Mouse (Mus musculus) midbrain, postnatal 0 days (tissue): ENCODE measurements around the gene Gm4131. TPM values are rescaled to one million over a fixed set of nuclear protein-coding genes. Genes with fewer than 3 reads are reported as not detected.

Source experiments
- ATAC-seq: fragments of 200-750 bp; cut with Nextera tagmentation; 2 replicates; pipeline ENCODE4 v1.8.0; 2017; ENCODE audit warnings: moderate number of reproducible peaks, mild to moderate bottlenecking, moderate TSS enrichment, moderate library complexity; ENCODE audit not compliant: low FRiP score
- DNase-seq: peaks from one replicate; pipeline ENCODE4 v3.0.0-alpha.2; 2015; ENCODE audit warnings: low spot score
- H3K27ac ChIP-seq: fragments of 300-500 bp; sonication (generic); 2 replicates; pipeline ENCODE4 v1.5.1; 2014; ENCODE audit warnings: low read depth, mild to moderate bottlenecking, low read length, mixed read lengths
- H3K27me3 ChIP-seq: fragments of 300-500 bp; sonication (generic); 2 replicates; pipeline ENCODE4 v1.6.1; 2014; ENCODE audit warnings: low read length, control low read depth, mixed read lengths; ENCODE audit not compliant: insufficient read depth
- H3K36me3 ChIP-seq: fragments of 300-500 bp; sonication (generic); 2 replicates; pipeline ENCODE4 v1.6.1; 2014; ENCODE audit warnings: low read length, control low read depth, mixed read lengths; ENCODE audit not compliant: insufficient read depth
- H3K4me1 ChIP-seq: fragments of 300-500 bp; sonication (generic); 2 replicates; pipeline ENCODE4 v1.6.1; 2014; ENCODE audit warnings: mild to moderate bottlenecking, control low read depth, antibody characterized with exemption, low read length, mixed read lengths; ENCODE audit not compliant: insufficient read depth
- H3K4me2 ChIP-seq: fragments of 300-500 bp; sonication (generic); 2 replicates; pipeline ENCODE4 v1.6.1; 2014; ENCODE audit warnings: low read depth, mild to moderate bottlenecking, low read length, mixed read lengths; ENCODE audit not compliant: poor library complexity, severe bottlenecking
- H3K4me3 ChIP-seq: fragments of 300-500 bp; sonication (generic); 2 replicates; pipeline ENCODE4 v1.5.1; 2014; ENCODE audit warnings: low read depth, mild to moderate bottlenecking, low read length, moderate library complexity
- H3K9ac ChIP-seq: fragments of 300-500 bp; sonication (generic); replicated peaks from 2 replicates; pipeline ENCODE4 v1.6.1; 2014; ENCODE audit warnings: mild to moderate bottlenecking, low read length, moderate library complexity, mixed read lengths; ENCODE audit not compliant: poor library complexity, severe bottlenecking
- H3K9me3 ChIP-seq: fragments of 300-500 bp; sonication (generic); 2 replicates; pipeline ENCODE4 v1.6.1; 2016; ENCODE audit warnings: low read length, control low read depth
- CTCF ChIP-seq: IDR thresholded peaks from 2 replicates; pipeline ENCODE4 v1.5.1; 2016; ENCODE audit warnings: antibody characterized with exemption, mild to moderate bottlenecking
- whole genome bisulfite sequencing: fragments of 180-500 bp; shearing (Covaris S2); extraction: QIAGEN DNeasy Blood & Tissue Kit; methylation state at CpG from one replicate; pipeline ENCODE4 v1.1.7; 2014; 5-methylcytosine and 5-hydroxymethylcytosine counted together
- polyA plus RNA-seq: library from polyadenylated mRNA; unstranded; fragments of >200 nt; fragmentation: Nextera tagmentation; extraction: Ambion mirVana; gene quantifications from 2 replicates; pipeline ENCODE4 v1.2.1, GENCODE M21; 2015
- total RNA-seq: library from RNA; depleted of rRNA; stranded (reverse); fragments of >200 nt; gene quantifications from 2 replicates; pipeline ENCODE4 v1.2.3, GENCODE M21; 2014

Gene Gm4131
- total and polyA plus RNA-seq, 2 experiments from 2014 or later, result 0.14 TPM; not detected in 1

GRCm38 (mm10) chr14:62585338-62585737 is 18.6 kb upstream of the Gm4131 start:
- TF ChIP-seq CTCF, result no peak
- peaks cover 8% of the 10 kb centered on the region for H3K4me1 ChIP-seq
- no peak overlapping the region for H3K9ac ChIP-seq
- H3K27ac ChIP-seq, result peak overlapping the region; percentile 55
- no peak overlapping the region for H3K4me2 ChIP-seq
- H3K4me3 ChIP-seq, result no peak overlapping the region
- peak; percentile 73 for ATAC-seq
- peak; percentile 85 for DNase-seq
- peaks cover 5% of the 10 kb centered on the region; the same call in 1 of the 2 replicates for H3K36me3 ChIP-seq
- H3K9me3 ChIP-seq, result no peaks in the 10 kb centered on the region
- 10% methylated on average over 3 of the region's 3 CpGs for WGBS
- no peaks in the 10 kb centered on the region for H3K27me3 ChIP-seq

DNA sequence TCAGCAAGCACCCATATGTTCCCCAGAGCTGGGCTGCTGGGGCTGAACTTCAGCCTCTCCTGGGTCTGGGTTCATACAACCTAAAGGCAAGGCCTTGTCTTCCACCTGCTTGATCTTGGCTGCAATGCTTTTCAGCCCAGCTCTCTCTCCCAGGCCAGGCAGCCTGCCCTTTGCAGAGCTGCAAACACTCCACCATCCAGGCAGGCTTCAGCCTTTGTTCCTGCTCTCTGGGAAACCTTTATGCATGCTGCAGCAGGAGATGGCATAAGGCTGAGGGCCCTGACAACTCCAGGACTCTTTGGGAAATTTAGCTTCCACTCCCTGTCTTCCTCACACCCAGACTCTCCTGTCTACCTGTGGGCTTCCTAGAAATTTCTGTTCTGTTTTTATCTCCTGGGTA is 17.9 kb upstream of the Gm4131 start:
- Histone ChIP-seq H3K36me3 (peaks cover 5% of the 10 kb centered on the region; the same call in 1 of the 2 replicates), H3K4me1 (peaks cover 8% of the 10 kb centered on the region), H3K9ac (no peak overlapping the region), H3K4me2 (no peak overlapping the region), H3K27me3 (no peaks in the 10 kb centered on the region), H3K27ac (peak overlapping the region; percentile 53), H3K9me3 (no peaks in the 10 kb centered on the region), H3K4me3 (no peak overlapping the region)
- ATAC-seq, result no peak
- DNase-seq, result no peak
- no peak for TF ChIP-seq CTCF

- Histone ChIP-seq H3K4me3 (no peak overlapping the region), H3K9me3 (no peaks in the 10 kb centered on the region), H3K27me3 (no peaks in the 10 kb centered on the region), H3K9ac (no peak overlapping the region), H3K4me2 (no peak overlapping the region), H3K4me1 (peaks cover 8% of the 10 kb centered on the region), H3K27ac (peak overlapping the region; percentile 9; the same call in 1 of the 2 replicates), H3K36me3 (no peaks in the 10 kb centered on the region)
- 19% methylated on average over 9 of the region's 9 CpGs for WGBS
- no peak for TF ChIP-seq CTCF
- no peak for ATAC-seq
- no peak for DNase-seq
Measured at GRCm38 (mm10) chr14:62581768-62582167, 15.0 kb upstream of the Gm4131 start.

GRCm38 (mm10) chr14:62580945-62581344 is 14.2 kb upstream of the Gm4131 start:
- Histone ChIP-seq H3K36me3 (no peaks in the 10 kb centered on the region), H3K4me2 (no peak overlapping the region), H3K9me3 (no peaks in the 10 kb centered on the region), H3K27ac (no peak overlapping the region), H3K27me3 (no peaks in the 10 kb centered on the region), H3K9ac (no peak overlapping the region), H3K4me1 (peaks cover 8% of the 10 kb centered on the region), H3K4me3 (no peak overlapping the region)
- TF ChIP-seq CTCF, result no peak
- ATAC-seq, result peak; percentile 32; the same call in 1 of the 2 replicates
- peak; percentile 14 for DNase-seq
- WGBS, result 92% methylated on average over 3 of the region's 3 CpGs

DNA sequence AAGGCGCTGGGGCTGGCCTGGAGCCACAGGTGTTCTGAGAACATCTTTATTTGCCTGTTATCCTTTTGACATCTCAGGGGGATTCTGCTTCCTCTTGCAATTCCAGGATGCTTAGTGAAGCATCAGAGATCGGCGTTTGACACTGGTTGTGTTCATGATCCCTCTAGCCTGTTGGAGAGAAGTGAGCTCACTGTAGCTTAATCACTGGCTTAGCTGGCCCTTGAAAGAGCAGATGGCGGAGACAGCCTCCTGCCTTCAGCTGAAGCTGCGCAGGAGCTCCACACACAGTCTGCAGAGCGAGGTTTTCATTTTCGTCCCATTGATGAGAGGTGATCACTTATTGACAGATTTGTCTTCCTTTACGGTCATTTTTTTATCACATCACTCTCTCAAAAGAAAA is 9.1 kb upstream of the Gm4131 start:
- Histone ChIP-seq H3K9ac (no peak overlapping the region), H3K9me3 (no peaks in the 10 kb centered on the region), H3K36me3 (no peaks in the 10 kb centered on the region), H3K4me2 (no peak overlapping the region), H3K27me3 (no peaks in the 10 kb centered on the region), H3K4me3 (no peak overlapping the region), H3K27ac (no peak overlapping the region), H3K4me1 (no peaks in the 10 kb centered on the region)
- TF ChIP-seq CTCF, result no peak
- no peak for ATAC-seq
- 67% methylated on average over 8 of the region's 8 CpGs for WGBS
- DNase-seq, result peak; percentile 60

GRCm38 (mm10) chr14:62574906-62575305 is 8.2 kb upstream of the Gm4131 start:
- Histone ChIP-seq H3K4me2 (no peak overlapping the region), H3K27ac (no peak overlapping the region), H3K4me1 (no peaks in the 10 kb centered on the region), H3K36me3 (no peaks in the 10 kb centered on the region), H3K27me3 (no peaks in the 10 kb centered on the region), H3K9me3 (no peaks in the 10 kb centered on the region), H3K9ac (no peak overlapping the region), H3K4me3 (no peak overlapping the region)
- TF ChIP-seq CTCF, result no peak
- 60% methylated on average over 6 of the region's 6 CpGs for WGBS
- ATAC-seq (no peak), DNase-seq (no peak)
